Mouse (Mus musculus) liver, embryonic 15.5 days (tissue): ENCODE data around the gene Asap3. TPM values are rescaled to one million over a fixed set of nuclear protein-coding genes. Genes with fewer than 3 reads are reported as not detected.

Source experiments
- ATAC-seq: fragments of 200-750 bp; cut with Nextera tagmentation; 2 replicates; pipeline ENCODE4 v1.8.0; 2017; ENCODE audit warnings: moderate number of reproducible peaks, mild to moderate bottlenecking, moderate library complexity; ENCODE audit not compliant: insufficient read depth
- H3K27ac ChIP-seq: fragments of 300-500 bp; sonication (generic); replicated peaks from 2 replicates; pipeline ENCODE4 v1.5.1; 2015; ENCODE audit warnings: mild to moderate bottlenecking, inconsistent platforms
- H3K27me3 ChIP-seq: fragments of 300-500 bp; sonication (generic); 2 replicates; pipeline ENCODE4 v1.6.1; 2015; ENCODE audit warnings: mild to moderate bottlenecking, inconsistent platforms
- H3K36me3 ChIP-seq: fragments of 300-500 bp; sonication (generic); replicated peaks from 2 replicates; pipeline ENCODE4 v1.6.1; 2015; ENCODE audit warnings: moderate library complexity, mild to moderate bottlenecking, inconsistent platforms
- H3K4me1 ChIP-seq: fragments of 300-500 bp; sonication (generic); replicated peaks from 2 replicates; pipeline ENCODE4 v1.6.1; 2015; ENCODE audit warnings: inconsistent platforms
- H3K4me2 ChIP-seq: fragments of 300-500 bp; sonication (generic); 2 replicates; pipeline ENCODE4 v1.6.1; 2015; ENCODE audit warnings: moderate library complexity, mild to moderate bottlenecking, inconsistent platforms
- H3K4me3 ChIP-seq: fragments of 300-500 bp; sonication (generic); replicated peaks from 2 replicates; pipeline ENCODE4 v1.5.1; 2015; ENCODE audit warnings: mild to moderate bottlenecking, inconsistent platforms
- H3K9ac ChIP-seq: fragments of 300-500 bp; sonication (generic); 2 replicates; pipeline ENCODE4 v1.6.1; 2015; ENCODE audit warnings: moderate library complexity, mild to moderate bottlenecking, inconsistent platforms
- H3K9me3 ChIP-seq: fragments of 300-500 bp; sonication (generic); replicated peaks from 2 replicates; pipeline ENCODE4 v1.6.1; 2016; ENCODE audit warnings: inconsistent platforms
- WGBS: fragments of 180-500 bp; shearing (Covaris S2); methylation state at CpG from one replicate; pipeline ENCODE4 v1.1.7; 2015; ENCODE audit warnings: mixed read lengths; ENCODE audit not compliant: insufficient replicate concordance; 5-methylcytosine and 5-hydroxymethylcytosine counted together
- polyA plus RNA-seq: library from polyadenylated mRNA; unstranded; fragments of >200 nt; fragmentation: Nextera tagmentation; extraction: Ambion mirVana; gene quantifications from 2 replicates; pipeline ENCODE4 v1.2.1, GENCODE M21; 2015

The Asap3 gene
- polyA plus RNA-seq, 1 experiment from 2014 or later, result 2.5 TPM

GRCm38 (mm10) chr4:136284455-136284854, 78.3 kb downstream of the Asap3 start, which contains the start of gene Zfp46:
TSS of gene Zfp46 (plus strand) at chr4:136284683.
- no peaks in the 10 kb centered on the region for H3K9me3 ChIP-seq
- peak within 1 kb of the TSS; percentile 56 for H3K9ac ChIP-seq
- H3K4me1 ChIP-seq, result peaks cover 24% of the 10 kb centered on the region
- WGBS, result 56% methylated on average over 5 of the region's 5 CpGs
- no peak for ATAC-seq
- peaks cover 20% of the 10 kb centered on the region for H3K36me3 ChIP-seq
- peak within 1 kb of the TSS; percentile 86 for H3K27ac ChIP-seq
- H3K4me2 ChIP-seq, result peak within 1 kb of the TSS; percentile 87
- peak within 1 kb of the TSS; percentile 69 for H3K4me3 ChIP-seq
- H3K27me3 ChIP-seq, result peaks cover 5% of the 10 kb centered on the region; the same call in 1 of the 2 replicates

- ATAC-seq, result no peak
- Histone ChIP-seq H3K4me3 (peak overlapping the region; percentile 69), H3K4me1 (peaks cover 24% of the 10 kb centered on the region), H3K27me3 (peaks cover 4% of the 10 kb centered on the region; the same call in 1 of the 2 replicates), H3K27ac (peak overlapping the region; percentile 86), H3K36me3 (peaks cover 24% of the 10 kb centered on the region), H3K9ac (peak overlapping the region; percentile 56), H3K4me2 (peak overlapping the region; percentile 87), H3K9me3 (no peaks in the 10 kb centered on the region)
- 37% methylated on average over 6 of the region's 6 CpGs for WGBS
Measured at GRCm38 (mm10) chr4:136284891-136285290, 78.7 kb downstream of the Asap3 start.

GRCm38 (mm10) chr4:136285348-136285810, 79.2 kb downstream of the Asap3 start:
- peak overlapping the region; percentile 87 for H3K4me2 ChIP-seq
- H3K27me3 ChIP-seq, result peaks cover 4% of the 10 kb centered on the region; the same call in 1 of the 2 replicates
- WGBS, result under 1% methylated on average over 25 of the region's 25 CpGs
- peak overlapping the region; percentile 86 for H3K27ac ChIP-seq
- no peaks in the 10 kb centered on the region for H3K9me3 ChIP-seq
- peaks cover 24% of the 10 kb centered on the region for H3K4me1 ChIP-seq
- peaks cover 29% of the 10 kb centered on the region for H3K36me3 ChIP-seq
- peak overlapping the region; percentile 69 for H3K4me3 ChIP-seq
- peak overlapping the region; percentile 56 for H3K9ac ChIP-seq
- ATAC-seq, result peak; percentile 91

GRCm38 (mm10) chr4:136285811-136286371, 79.7 kb downstream of the Asap3 start:
- Histone ChIP-seq H3K4me1 (peaks cover 24% of the 10 kb centered on the region), H3K4me2 (peak overlapping the region; percentile 87), H3K9ac (peak overlapping the region; percentile 67), H3K27me3 (peaks cover 4% of the 10 kb centered on the region; the same call in 1 of the 2 replicates), H3K36me3 (peaks cover 34% of the 10 kb centered on the region), H3K4me3 (peak overlapping the region; percentile 69), H3K27ac (peak overlapping the region; percentile 86), H3K9me3 (no peaks in the 10 kb centered on the region)
- peak; percentile 90 for ATAC-seq
- 0% methylated on average over 29 of the region's 29 CpGs for WGBS

GRCm38 (mm10) chr4:136289918-136290780, 84.0 kb downstream of the Asap3 start:
- Histone ChIP-seq H3K9me3 (no peaks in the 10 kb centered on the region), H3K9ac (no peak overlapping the region), H3K36me3 (peaks cover 58% of the 10 kb centered on the region), H3K27me3 (no peaks in the 10 kb centered on the region; the same call in 1 of the 2 replicates), H3K4me2 (no peak overlapping the region), H3K4me3 (no peak overlapping the region), H3K27ac (no peak overlapping the region), H3K4me1 (peaks cover 13% of the 10 kb centered on the region)
- WGBS, result 87% methylated on average over 66 of the region's 66 CpGs
- no peak for ATAC-seq

GRCm38 (mm10) chr4:136290781-136291595, 84.8 kb downstream of the Asap3 start:
- Histone ChIP-seq H3K4me2 (no peak overlapping the region), H3K4me1 (peaks cover 13% of the 10 kb centered on the region), H3K27me3 (no peaks in the 10 kb centered on the region; the same call in 1 of the 2 replicates), H3K4me3 (no peak overlapping the region), H3K36me3 (peaks cover 58% of the 10 kb centered on the region), H3K27ac (no peak overlapping the region), H3K9me3 (no peaks in the 10 kb centered on the region), H3K9ac (no peak overlapping the region)
- WGBS, result 85% methylated on average over 39 of the region's 39 CpGs
- ATAC-seq, result no peak

- Histone ChIP-seq H3K4me2 (no peak overlapping the region), H3K9ac (no peak overlapping the region), H3K4me1 (peaks cover 8% of the 10 kb centered on the region), H3K36me3 (peaks cover 58% of the 10 kb centered on the region), H3K27me3 (no peaks in the 10 kb centered on the region; the same call in 1 of the 2 replicates), H3K4me3 (no peak overlapping the region), H3K27ac (no peak overlapping the region), H3K9me3 (no peaks in the 10 kb centered on the region)
- no peak for ATAC-seq
- 84% methylated on average over 6 of the region's 6 CpGs for WGBS
Measured at GRCm38 (mm10) chr4:136291692-136292091, 85.5 kb downstream of the Asap3 start.

Other genes starting within 250 kb of the Asap3 start
- gene Gale, start 242.6 kb upstream of the Asap3 start, polyA plus RNA-seq, result 38.6 and 46.9 TPM in 2 replicates
- gene Lypla2, start 233.7 kb upstream of the Asap3 start, polyA plus RNA-seq, result 40.4 and 49.5 TPM in 2 replicates
- gene Pithd1, start 219.1 kb upstream of the Asap3 start, polyA plus RNA-seq, result 73.9 and 81.7 TPM in 2 replicates
- gene Eloa, start 184.6 kb upstream of the Asap3 start, polyA plus RNA-seq, result 27.0 and 29.6 TPM in 2 replicates
- gene Rpl11, start 152.9 kb upstream of the Asap3 start, polyA plus RNA-seq, result 212 and 240 TPM in 2 replicates
- gene Id3, start 62.9 kb upstream of the Asap3 start, polyA plus RNA-seq, result 41.3 and 42.6 TPM in 2 replicates
- 85.3 and 95.6 TPM in 2 replicates for gene E2f2, start 34.0 kb upstream of the Asap3 start, polyA plus RNA-seq
- gene Tcea3, start 41.4 kb downstream of the Asap3 start, polyA plus RNA-seq, result 19.2 and 20.9 TPM in 2 replicates
- gene Zfp46, start 78.3 kb downstream of the Asap3 start, polyA plus RNA-seq, result 2.6 and 3.4 TPM in 2 replicates
- gene Hnrnpr, start 104.6 kb downstream of the Asap3 start, polyA plus RNA-seq, result 49.4 and 49.6 TPM in 2 replicates
- gene Htr1d, start 217.2 kb downstream of the Asap3 start, polyA plus RNA-seq, result not detected in 2 replicates